Mouse (Mus musculus) duodenum, adult 2 months (tissue): ENCODE measurements around the gene Pkig. TPM values are rescaled to one million over a fixed set of nuclear protein-coding genes. Genes with fewer than 3 reads are reported as not detected.

Source experiments
- polyA plus RNA-seq: library from polyadenylated mRNA; depleted of rRNA; stranded (reverse); fragments of >200 nt; gene quantifications from 2 replicates; pipeline ENCODE4 v1.2.3, GENCODE M21; 2012; ENCODE audit warnings: low replicate concordance; rRNA removed

Gene Pkig
- polyA plus RNA-seq, result 174 and 225 TPM in 2 replicates

GRCm38 (mm10) chr2:163657975-163658886 lies at the start of gene Pkig:
TSS of gene Pkig (plus strand) at chr2:163658386.

DNA sequence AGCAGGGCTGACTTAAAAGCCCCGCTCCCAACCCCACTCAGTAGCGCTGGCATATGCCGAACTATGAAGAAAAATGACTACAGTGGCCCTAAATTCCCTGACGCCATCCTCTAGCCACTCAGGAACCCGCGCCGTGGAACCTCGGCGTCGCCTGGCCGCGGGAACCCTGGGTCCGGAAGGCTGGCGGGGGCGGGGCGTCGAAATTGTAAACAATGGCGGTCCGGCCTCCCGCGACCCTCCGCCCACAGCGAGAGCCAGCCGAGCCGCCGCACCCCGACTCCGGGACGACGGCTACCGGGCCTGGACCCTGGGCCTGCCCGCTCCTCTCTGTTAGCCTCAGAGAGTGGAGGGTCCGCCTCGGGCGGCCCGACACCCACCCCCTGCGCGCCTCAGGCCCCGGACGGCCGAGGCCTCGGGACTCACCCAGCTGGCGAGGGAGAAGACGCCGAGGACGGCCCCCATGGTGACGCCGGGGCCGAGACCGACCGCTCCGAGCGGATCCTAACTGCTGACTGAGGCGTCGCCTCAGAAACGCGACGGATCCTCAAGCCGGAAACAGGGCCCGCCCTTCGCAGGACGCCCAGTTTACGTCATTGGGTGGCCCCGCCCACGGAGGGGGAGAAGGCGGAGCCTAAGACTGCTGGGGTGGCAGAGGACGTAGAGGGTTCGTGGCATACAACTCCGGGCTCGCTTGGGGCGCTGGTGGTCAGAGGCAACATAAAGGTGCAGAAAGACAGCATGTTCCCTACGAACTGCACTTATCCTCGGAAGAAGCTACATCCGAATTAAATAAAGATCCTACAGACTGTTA lies 13.4 kb upstream of the Pkig start, which contains the start of gene Serinc3:
TSS of gene Serinc3 (minus strand) at position 557 of the 811 bp plus-strand sequence.

DNA sequence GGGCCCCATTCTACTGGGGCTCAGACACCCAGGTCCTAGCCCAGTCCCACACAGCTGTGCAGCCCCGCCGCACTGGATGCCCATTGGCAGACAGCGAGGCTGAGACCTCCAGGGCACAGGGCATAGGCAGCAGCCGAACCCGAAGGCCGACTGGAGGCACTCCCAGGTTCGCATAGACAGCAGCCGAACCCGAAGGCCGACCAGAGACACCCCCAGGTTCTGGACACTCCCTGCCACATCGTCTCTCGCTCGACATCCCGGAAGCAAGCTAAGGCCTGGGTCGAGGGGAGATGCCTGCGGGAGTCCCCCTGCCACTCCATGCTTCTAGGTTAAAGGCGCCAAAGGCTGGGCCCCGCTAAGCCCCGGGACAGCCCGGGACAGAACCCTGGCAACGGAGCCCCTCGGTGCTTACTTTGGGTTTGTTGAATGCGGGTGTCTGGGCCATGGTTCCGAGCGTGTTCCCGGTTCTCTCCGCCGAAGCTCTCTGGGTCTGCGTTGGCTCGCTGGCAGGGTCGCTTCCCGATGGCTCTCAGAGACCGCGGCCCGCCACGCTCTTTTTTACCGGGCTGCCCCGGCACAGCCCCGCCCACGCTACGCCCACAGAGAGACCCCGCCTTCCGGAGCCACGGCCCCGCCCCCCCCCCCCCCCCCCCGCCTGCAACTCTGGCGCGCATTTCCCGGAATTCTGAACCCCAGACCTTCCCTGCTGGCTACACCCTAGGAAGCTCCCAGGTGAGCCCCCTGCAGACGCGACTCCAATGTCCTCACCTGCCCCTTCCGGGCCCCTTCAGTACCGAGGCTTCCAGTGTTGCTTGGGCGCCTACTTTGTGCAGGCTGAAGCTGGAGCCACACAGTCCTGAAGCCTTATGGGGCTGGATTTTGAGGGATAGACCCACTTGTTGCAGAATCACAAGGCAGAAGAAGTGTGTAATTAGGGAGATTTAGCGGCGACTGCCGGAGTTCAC lies 91.7 kb downstream of the Pkig start, which contains the start of gene Ada:
TSS of gene Ada (minus strand) at position 593 of the 965 bp plus-strand sequence.

Other genes starting within 250 kb of the Pkig start
- 2.6 and 3.0 TPM in 2 replicates for gene Oser1, start 233.7 kb upstream of the Pkig start, polyA plus RNA-seq
- gene Gdap1l1, start 219.9 kb upstream of the Pkig start, polyA plus RNA-seq, result 1.7 and 2.2 TPM in 2 replicates
- gene Fitm2, start 185.8 kb upstream of the Pkig start, polyA plus RNA-seq, result 8.1 and 11.1 TPM in 2 replicates
- gene R3hdml, start 166.1 kb upstream of the Pkig start, polyA plus RNA-seq, result 0.54 and 0.83 TPM in 2 replicates
- gene Hnf4a, start 151.6 kb upstream of the Pkig start, polyA plus RNA-seq, result 204 and 271 TPM in 2 replicates
- 7.8 and 11.6 TPM in 2 replicates for gene Ttpal, start 56.1 kb upstream of the Pkig start, polyA plus RNA-seq
- gene Serinc3, start 13.3 kb upstream of the Pkig start, polyA plus RNA-seq, result 138 and 157 TPM in 2 replicates
- gene Ada, start 91.9 kb downstream of the Pkig start, polyA plus RNA-seq, result 82.4 and 231 TPM in 2 replicates
- 0.32 and 0.49 TPM in 2 replicates for gene Ccn5, start 162.5 kb downstream of the Pkig start, polyA plus RNA-seq
- 0.28 TPM in 1 of 2 replicates, not detected in the other for gene Kcnk15, start 195.3 kb downstream of the Pkig start, polyA plus RNA-seq